Mouse (Mus musculus) megakaryocyte, embryonic 14.5 days (primary cell): ENCODE results near the gene Kifc3.

Experiments used
- FLI1 ChIP-seq: IDR thresholded peaks from 2 replicates; pipeline ENCODE4 v1.6.1; 2012; ENCODE audit warnings: low read length, inconsistent platforms, mixed read lengths
- GATA1 ChIP-seq: IDR thresholded peaks from 3 replicates; pipeline ENCODE4 v1.6.1; 2012; ENCODE audit warnings: mixed read lengths, low read length, inconsistent platforms, borderline replicate concordance

DNA sequence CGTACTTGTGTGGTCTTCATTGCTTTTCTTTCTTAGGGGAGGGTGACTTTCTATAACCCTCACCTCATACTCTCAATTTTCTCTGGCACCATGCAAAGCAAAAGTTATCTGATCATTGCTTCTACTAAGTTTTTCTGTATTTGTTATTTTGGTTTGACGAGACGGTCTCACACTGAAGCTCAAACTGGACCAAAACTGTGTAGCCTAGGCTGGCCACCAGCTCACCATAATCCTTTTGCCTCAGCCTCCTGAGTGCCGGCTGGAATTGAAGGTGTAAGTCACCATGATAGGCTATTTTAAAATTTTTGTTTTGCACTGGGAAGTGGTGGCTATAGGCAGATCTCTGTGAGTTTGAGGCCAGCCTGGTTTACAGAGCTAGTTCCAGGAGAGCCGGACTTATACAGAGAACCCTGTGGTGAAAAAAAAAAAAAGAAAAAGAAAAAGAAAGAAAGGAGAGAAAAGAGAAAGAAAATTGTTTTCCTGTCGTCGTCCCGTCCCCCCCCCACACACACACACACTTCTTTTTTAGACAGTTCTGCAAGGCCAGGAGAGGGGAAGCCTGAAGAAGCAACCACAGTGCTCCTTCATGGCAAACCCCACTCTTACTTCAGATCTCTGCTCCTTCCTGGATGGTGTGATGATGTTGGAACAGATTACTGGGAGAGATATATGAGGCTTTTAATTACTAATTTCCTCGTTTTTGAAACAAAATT is 870 bp upstream of the Kifc3 start:
- TF ChIP-seq GATA1 (no peak), FLI1 (no peak)
